Mouse (Mus musculus): Measurements from ENCODE around the gene Bbs9. TPM values are rescaled to one million over a fixed set of nuclear protein-coding genes. Genes with fewer than 3 reads are reported as not detected.

Gene Bbs9
- total and polyA plus RNA-seq, 2 experiments from 2014 or later = 22.6 to 40.0 TPM

DNA sequence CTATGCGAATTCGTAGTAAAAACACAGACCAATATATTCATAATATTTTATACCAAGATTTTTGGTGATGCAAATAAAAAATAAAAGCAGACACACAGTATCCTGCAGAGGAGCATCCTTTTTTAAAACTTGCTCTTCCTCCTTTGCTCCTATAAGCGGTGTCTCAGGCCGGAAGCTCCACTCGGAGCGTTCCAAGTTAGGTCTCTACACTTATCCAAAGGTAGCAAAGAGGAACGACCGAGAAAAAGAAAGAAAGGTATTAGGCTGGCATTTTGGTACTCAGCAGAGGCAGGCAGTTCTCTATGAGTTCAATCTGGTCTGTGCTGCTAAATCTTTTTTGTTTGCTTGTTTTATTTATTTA lies 6.6 kb upstream of the Bbs9 start:
- Histone ChIP-seq H3K4me3 (ENCODE audit: low read depth, low read length) (no peak overlapping the region), H3K4me1 (ENCODE audit: insufficient read depth, low read length) (0 out of 2 replicates have a peak, but pooled peaks cover 3% of the 10 kb centered on the region), H3K4me2 (ENCODE audit: low read depth, low read length, poor library complexity, severe bottlenecking) (no peak overlapping the region), H3K9me3 (ENCODE audit: low read length) (no peaks in the 10 kb centered on the region), H3K27me3 (ENCODE audit: insufficient read depth, low read length) (no peaks in the 10 kb centered on the region), H3K36me3 (ENCODE audit: insufficient read depth, low read length) (no peaks in the 10 kb centered on the region), H3K9ac (replicated peaks; ENCODE audit: low read length, poor library complexity, severe bottlenecking) (no peak overlapping the region), H3K27ac (ENCODE audit: low read depth, low read length) (no peak overlapping the region)
- DNase-seq (ENCODE audit: low spot score) (no peak), ATAC-seq (ENCODE audit: low FRiP score) (no peak)
- 86% methylated on average over 8 of the region's 8 CpGs for WGBS
- no peak for TF ChIP-seq CTCF (IDR thresholded peaks at IDR 0.05)

DNA sequence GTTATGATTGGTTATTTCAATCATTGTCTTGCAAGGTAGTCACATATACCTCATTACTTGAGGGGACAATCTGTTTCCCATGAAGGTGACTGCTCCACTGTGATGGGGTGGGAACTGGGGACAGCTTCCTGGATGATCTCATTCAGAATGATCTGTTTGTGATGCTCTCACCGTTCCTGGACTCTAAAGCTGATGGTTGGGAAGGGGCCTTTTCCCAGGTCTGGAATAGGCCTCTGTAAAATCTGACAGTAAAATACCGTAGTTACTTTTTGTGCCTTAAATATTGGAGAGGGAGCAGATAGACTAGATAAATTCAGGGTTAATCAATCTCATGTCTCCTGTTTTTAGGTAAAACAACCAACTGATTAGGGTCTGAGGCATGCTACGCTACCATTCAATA lies 5.9 kb upstream of the Bbs9 start, which contains the start of gene Rp9:
Rp9 (minus strand) TSS at position 101 of the 400 bp plus-strand sequence.
- Histone ChIP-seq H3K9me3 (ENCODE audit: low read length) (no peaks in the 10 kb centered on the region), H3K36me3 (ENCODE audit: insufficient read depth, low read length) (no peaks in the 10 kb centered on the region), H3K9ac (replicated peaks; ENCODE audit: low read length, poor library complexity, severe bottlenecking) (peak within 1 kb of the TSS; percentile 96; the same call in 1 of the 2 replicates), H3K27me3 (ENCODE audit: insufficient read depth, low read length) (no peaks in the 10 kb centered on the region), H3K4me3 (ENCODE audit: low read depth, low read length) (peak within 1 kb of the TSS; percentile 84), H3K4me2 (ENCODE audit: low read depth, low read length, poor library complexity, severe bottlenecking) (peak within 1 kb of the TSS; percentile 51), H3K27ac (ENCODE audit: low read depth, low read length) (peak within 1 kb of the TSS; percentile 92; the same call in 1 of the 2 replicates), H3K4me1 (ENCODE audit: insufficient read depth, low read length) (0 out of 2 replicates have a peak, but pooled peaks cover 3% of the 10 kb centered on the region)
- 88% methylated on average over 3 of the region's 3 CpGs for WGBS
- TF ChIP-seq CTCF (IDR thresholded peaks at IDR 0.05) = no peak
- ATAC-seq (ENCODE audit: low FRiP score) (no peak), DNase-seq (ENCODE audit: low spot score) (no peak)

DNA sequence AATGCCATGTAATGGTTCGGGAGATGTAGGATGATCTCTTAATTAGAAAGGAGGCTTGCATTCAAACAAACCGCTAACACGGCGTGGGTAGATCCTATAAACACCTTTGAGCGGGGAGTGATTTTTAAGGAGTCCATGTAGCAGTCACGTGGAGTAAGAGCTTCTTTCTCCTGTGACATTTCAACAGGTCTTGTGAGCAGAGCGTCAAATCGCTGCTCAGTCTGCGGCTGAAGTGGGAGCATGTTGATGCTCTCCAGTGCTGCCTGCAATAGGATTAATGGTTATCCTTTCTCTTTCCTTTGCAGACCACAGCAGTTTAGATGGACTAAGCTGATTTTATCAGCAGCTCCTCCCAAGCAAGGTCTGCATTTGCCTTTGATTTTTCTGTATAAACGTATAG lies 750 bp downstream of the Bbs9 start:
- H3K4me3 ChIP-seq (ENCODE audit: low read depth, low read length) = peak overlapping the region; percentile 57
- peak overlapping the region; percentile 76 for H3K4me2 ChIP-seq (ENCODE audit: low read depth, low read length, poor library complexity, severe bottlenecking)
- peak overlapping the region; percentile 77; the same call in 1 of the 2 replicates for H3K27ac ChIP-seq (ENCODE audit: low read depth, low read length)
- TF ChIP-seq CTCF (IDR thresholded peaks at IDR 0.05) = no peak
- peak overlapping the region; percentile 46 for H3K9ac ChIP-seq (replicated peaks; ENCODE audit: low read length, poor library complexity, severe bottlenecking)
- 2% methylated on average over 10 of the region's 10 CpGs for WGBS
- ATAC-seq (ENCODE audit: low FRiP score) = peak; percentile 27; the same call in 1 of the 2 replicates
- H3K9me3 ChIP-seq (ENCODE audit: low read length) = no peaks in the 10 kb centered on the region
- no peaks in the 10 kb centered on the region for H3K27me3 ChIP-seq (ENCODE audit: insufficient read depth, low read length)
- H3K36me3 ChIP-seq (ENCODE audit: insufficient read depth, low read length) = no peaks in the 10 kb centered on the region
- peak; percentile 55 for DNase-seq (ENCODE audit: low spot score)
- H3K4me1 ChIP-seq (ENCODE audit: insufficient read depth, low read length) = no peaks in the 10 kb centered on the region; the same call in 1 of the 2 replicates

DNA sequence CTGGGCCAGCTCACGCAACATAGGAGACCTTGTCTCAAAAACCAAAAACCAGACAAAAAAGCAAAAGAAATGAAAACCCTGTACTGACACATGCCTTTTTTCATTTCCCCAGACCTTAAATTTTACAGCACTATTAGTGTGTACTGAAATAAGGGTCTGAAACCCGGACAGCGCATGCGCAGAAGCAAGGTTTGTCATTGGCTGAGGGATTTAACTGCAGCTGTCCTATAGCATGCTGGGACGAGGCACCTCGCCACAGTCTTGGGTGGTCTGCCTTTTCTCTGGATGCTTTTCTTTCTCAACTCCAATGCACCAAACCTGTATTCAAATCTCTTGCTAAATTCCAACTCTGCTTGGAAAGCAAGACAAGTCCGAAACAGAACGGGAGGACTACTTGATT lies 3.4 kb downstream of the Bbs9 start:
- H3K27ac ChIP-seq (ENCODE audit: low read depth, low read length) = no peak overlapping the region
- H3K4me2 ChIP-seq (ENCODE audit: low read depth, low read length, poor library complexity, severe bottlenecking) = no peak overlapping the region
- no peaks in the 10 kb centered on the region for H3K9me3 ChIP-seq (ENCODE audit: low read length)
- no peaks in the 10 kb centered on the region for H3K27me3 ChIP-seq (ENCODE audit: insufficient read depth, low read length)
- DNase-seq (ENCODE audit: low spot score) (no peak), ATAC-seq (ENCODE audit: low FRiP score) (no peak)
- no peak for TF ChIP-seq CTCF (IDR thresholded peaks at IDR 0.05)
- 96% methylated on average over 8 of the region's 8 CpGs for WGBS
- H3K36me3 ChIP-seq (ENCODE audit: insufficient read depth, low read length) = no peaks in the 10 kb centered on the region
- no peaks in the 10 kb centered on the region; the same call in 1 of the 2 replicates for H3K4me1 ChIP-seq (ENCODE audit: insufficient read depth, low read length)
- H3K4me3 ChIP-seq (ENCODE audit: low read depth, low read length) = no peak overlapping the region
- no peak overlapping the region for H3K9ac ChIP-seq (replicated peaks; ENCODE audit: low read length, poor library complexity, severe bottlenecking)

DNA sequence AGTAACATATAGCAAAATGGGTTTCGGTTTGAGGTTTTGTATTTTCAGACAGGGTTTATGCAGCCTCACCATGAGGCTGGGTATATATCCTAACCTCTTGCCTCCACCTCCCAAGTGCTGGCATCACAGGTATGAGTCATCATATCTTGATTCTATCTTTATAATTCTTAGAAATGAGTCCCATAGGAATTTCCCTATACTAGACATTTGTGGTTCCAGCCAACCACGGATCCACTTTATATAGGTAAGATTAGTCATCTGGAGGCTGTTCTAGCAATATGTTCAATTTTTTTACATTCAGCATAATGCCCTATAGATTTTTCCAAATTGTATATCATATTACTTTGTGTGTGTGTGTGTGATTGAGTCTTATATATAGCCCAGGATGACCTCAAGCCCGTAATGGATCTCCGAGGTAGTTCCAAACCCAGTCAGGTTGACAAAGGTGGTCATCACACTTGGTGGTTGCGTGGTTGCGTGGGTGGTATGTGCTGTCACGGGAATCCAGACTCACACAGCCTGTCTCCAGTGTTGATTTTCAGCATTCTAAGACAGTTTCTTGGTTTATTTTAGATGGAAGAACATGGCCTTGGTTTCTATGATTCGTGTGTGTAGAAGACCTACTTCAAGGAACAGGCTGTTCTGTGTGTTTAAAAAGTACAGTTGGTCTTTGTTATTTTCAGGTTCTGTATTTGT lies 8.5 kb downstream of the Bbs9 start:
- Histone ChIP-seq H3K4me1 (ENCODE audit: insufficient read depth, low read length) (no peaks in the 10 kb centered on the region), H3K9ac (replicated peaks; ENCODE audit: low read length, poor library complexity, severe bottlenecking) (no peak overlapping the region), H3K4me3 (ENCODE audit: low read depth, low read length) (no peak overlapping the region), H3K27ac (ENCODE audit: low read depth, low read length) (no peak overlapping the region), H3K27me3 (ENCODE audit: insufficient read depth, low read length) (no peaks in the 10 kb centered on the region), H3K36me3 (ENCODE audit: insufficient read depth, low read length) (no peaks in the 10 kb centered on the region), H3K9me3 (ENCODE audit: low read length) (no peaks in the 10 kb centered on the region), H3K4me2 (ENCODE audit: low read depth, low read length, poor library complexity, severe bottlenecking) (no peak overlapping the region)
- TF ChIP-seq CTCF (IDR thresholded peaks at IDR 0.05) = no peak
- DNase-seq (ENCODE audit: low spot score) (no peak), ATAC-seq (ENCODE audit: low FRiP score) (no peak)
- WGBS = 96% methylated on average over 8 of the region's 8 CpGs

DNA sequence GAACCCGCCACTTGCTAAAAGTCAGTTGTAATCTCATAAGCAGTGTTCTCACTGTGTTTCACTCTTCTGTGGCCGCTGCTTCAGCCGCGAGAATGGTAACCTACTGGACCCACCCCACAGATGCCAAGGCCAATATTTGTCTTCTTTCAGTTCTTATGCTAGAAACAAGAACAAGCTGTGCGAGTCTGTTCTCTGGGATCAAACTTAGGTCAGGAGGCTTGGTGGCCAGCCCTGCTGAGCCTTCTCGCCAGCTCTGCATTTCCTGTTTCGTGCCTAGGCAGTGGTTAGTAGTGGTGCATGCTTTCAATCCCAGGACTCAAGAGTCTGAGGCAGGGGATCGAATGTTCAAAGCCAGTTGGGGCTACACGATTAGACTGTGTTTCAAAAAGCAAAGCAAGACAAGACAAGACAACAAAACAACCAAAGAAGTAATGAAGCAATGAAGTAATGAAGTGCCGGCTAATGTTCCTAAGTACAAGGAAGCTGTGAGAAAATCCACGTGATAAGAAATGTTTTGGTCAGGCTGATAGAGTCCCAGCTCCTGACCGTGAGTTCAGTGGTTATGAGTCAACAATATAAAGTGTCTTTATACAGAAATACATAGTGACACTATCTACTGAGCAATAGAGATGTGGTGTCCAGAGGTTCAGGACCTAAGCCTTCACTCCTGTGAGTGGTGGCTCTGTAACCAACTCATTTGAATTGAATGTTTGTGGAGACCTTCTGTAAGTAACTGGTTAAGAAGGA lies 9.2 kb downstream of the Bbs9 start:
- WGBS = 90% methylated on average over 12 of the region's 12 CpGs
- H3K9me3 ChIP-seq (ENCODE audit: low read length) = no peaks in the 10 kb centered on the region
- ATAC-seq (ENCODE audit: low FRiP score) = no peak

More for the DNA sequence above, 9.2 kb downstream of the Bbs9 start:
- H3K27ac ChIP-seq (ENCODE audit: low read depth, low read length) = no peak overlapping the region
- no peaks in the 10 kb centered on the region for H3K36me3 ChIP-seq (ENCODE audit: insufficient read depth, low read length)
- no peak overlapping the region for H3K9ac ChIP-seq (replicated peaks; ENCODE audit: low read length, poor library complexity, severe bottlenecking)
- no peak overlapping the region for H3K4me2 ChIP-seq (ENCODE audit: low read depth, low read length, poor library complexity, severe bottlenecking)
- DNase-seq (ENCODE audit: low spot score) = no peak
- TF ChIP-seq CTCF (IDR thresholded peaks at IDR 0.05) = no peak
- no peak overlapping the region for H3K4me3 ChIP-seq (ENCODE audit: low read depth, low read length)
- no peaks in the 10 kb centered on the region for H3K4me1 ChIP-seq (ENCODE audit: insufficient read depth, low read length)
- no peaks in the 10 kb centered on the region for H3K27me3 ChIP-seq (ENCODE audit: insufficient read depth, low read length)
